Mouse (Mus musculus) small intestine, adult 2 months (tissue): ENCODE measurements around the gene Hist1h1d.

Experiments used
- CTCF ChIP-seq: fragments of 200-500 bp; IDR thresholded peaks from 2 replicates; pipeline ENCODE4 v1.5.1; 2012; ENCODE audit warnings: low read depth, mild to moderate bottlenecking, control low read depth, inconsistent platforms, low read length, moderate library complexity, mixed read lengths; ENCODE audit not compliant: insufficient replicate concordance, insufficient read length; ENCODE audit errors: extremely low read depth
- POLR2A ChIP-seq: fragments of 200-500 bp; IDR thresholded peaks from 2 replicates; pipeline ENCODE4 v1.6.1; 2012; ENCODE audit warnings: low read depth, mild to moderate bottlenecking, control low read depth, inconsistent platforms, low read length, moderate library complexity

GRCm38 (mm10) chr13:23605052-23605451, 52.0 kb downstream of the Hist1h1d start:
- no peak for TF ChIP-seq POLR2A
- TF ChIP-seq CTCF: no peak
